Comparison of ENCODE assay signal across 11 mouse cellular contexts in genomic region chr6:33763970-33764369, GRCm38 (mm10).
DNase-seq lines count a peak whose midpoint lies in the region; ATAC-seq and TF ChIP-seq lines count a peak whose summit lies in the region.
"Had no signal": no experiment of that assay in that cellular context is flagged by ENCODE, and none has a peak within 500 bp of the region (broad histone marks: within the 10 kb centered on the region; RNA-seq: fewer than 3 reads in every experiment).

No protein-coding gene starts in this region.

- H3K4me2 ChIP-seq in heart, embryonic 12.5 days = no peak overlapping the region

- H3K36me3 ChIP-seq in heart, embryonic 12.5 days = no peaks in the 10 kb centered on the region

- H3K27me3 ChIP-seq in heart, embryonic 12.5 days (replicated peaks) = no peaks in the 10 kb centered on the region
- H3K27me3 ChIP-seq: Patski had no signal

- no peak for TF ChIP-seq CTCF in layer of hippocampus, adult 2 months (conservative IDR thresholded peaks at IDR 0.05)

- no peak overlapping the region for H3K27ac ChIP-seq in heart, embryonic 12.5 days (ENCODE audit: poor library complexity, severe bottlenecking)
- peak overlapping the region; percentile 61 for H3K27ac ChIP-seq in layer of hippocampus, adult 2 months

- no peak overlapping the region for H3K9ac ChIP-seq in heart, embryonic 12.5 days

- 50% methylated on average over 3 of the region's 3 CpGs for WGBS in heart, embryonic 12.5 days

- H3K9me3 ChIP-seq in heart, embryonic 12.5 days (replicated peaks) = no peaks in the 10 kb centered on the region

- 0 out of 2 replicates have a peak, but pooled peaks cover 2% of the 10 kb centered on the region for H3K4me1 ChIP-seq in heart, embryonic 12.5 days (replicated peaks)

- H3K4me3 ChIP-seq in heart, embryonic 12.5 days = no peak overlapping the region
- no peak overlapping the region for H3K4me3 ChIP-seq in layer of hippocampus, adult 2 months

- DNase-seq in heart, adult 18-20 months = peak; percentile 9 to 11
- peak in 1 of 2 experiments; percentile 20 for DNase-seq in layer of hippocampus, adult 2 months (ENCODE audit: low spot score in 2 of 2)
- DNase-seq in layer of hippocampus, postnatal 25 days (ENCODE audit: extremely low spot score in 1 of 2, low spot score in 1 of 2) = no peak
- peak; percentile 3 for DNase-seq in 416B (ENCODE audit: low read depth)
- peak; percentile 26 for DNase-seq in cerebellum, adult 9-10 months
- no peak for DNase-seq in frontal cortex, postnatal 36 days (ENCODE audit: low spot score in 2 of 2)
- no peak for DNase-seq in ovary, postnatal 10 days (ENCODE audit: low spot score)
- DNase-seq: lung, postnatal 36 days had no signal

- no peak for ATAC-seq in heart, embryonic 12.5 days (ENCODE audit: insufficient number of reproducible peaks, low FRiP score)
- ATAC-seq: CD4-positive, CD25-positive, alpha-beta regulatory T cell, adult 4 months; Patski had no signal

Comparison
In these comparisons a context has a peak if more than half of its experiments do, and no peak if none do; other contexts are left out.
1. DNase-seq: peak in heart, adult 18-20 months (2 of 2), 416B (single experiment) and cerebellum, adult 9-10 months (single experiment); none in layer of hippocampus, postnatal 25 days (0 of 2), frontal cortex, postnatal 36 days (0 of 2) and ovary, postnatal 10 days (single experiment).